ENCODE assay signal across 50 mouse cellular contexts in genomic region chr9:104029861-104030260, GRCm38 (mm10). TPM values are rescaled to one million over a fixed set of nuclear protein-coding genes. Genes with fewer than 3 reads are reported as not detected.
"Had no signal": no experiment of that assay in that cellular context is flagged by ENCODE, and none has a peak within 500 bp of the region (broad histone marks: within the 10 kb centered on the region; RNA-seq: fewer than 3 reads in every experiment).

No protein-coding gene starts in this region.

- ATAC-seq: hindbrain, embryonic 16.5 days; hindbrain, postnatal 0 days; inflammation-experienced regulatory T-cells, adult 6 months; intestine, embryonic 15.5 days; intestine, embryonic 16.5 days; intestine, postnatal 0 days had no signal

- H3K4me3 ChIP-seq: heart, embryonic 12.5 days; heart, embryonic 13.5 days; heart, embryonic 15.5 days; hindbrain, embryonic 10.5 days; hindbrain, embryonic 12.5 days; hindbrain, embryonic 13.5 days; hindbrain, embryonic 15.5 days; intestine, embryonic 15.5 days; kidney, embryonic 15.5 days; left cerebral cortex, adult 2 months had no signal

- DNase-seq: heart, postnatal 10 days; heart, postnatal 14 days; heart, postnatal 36 days; heart, postnatal 4 days; kidney, adult 11 months; kidney, adult 18-20 months; kidney, adult 2 months; kidney, adult 8-10 months; kidney, adult 9 months; kidney, postnatal 10 days; kidney, postnatal 14 days; kidney, postnatal 25 days; kidney, postnatal 36 days; kidney, postnatal 4 days; layer of hippocampus, adult 9-11 months; layer of hippocampus, postnatal 36 days had no signal

- H3K9me3 ChIP-seq: heart, embryonic 15.5 days; hindbrain, embryonic 12.5 days; hindbrain, embryonic 15.5 days; intestine, embryonic 15.5 days; kidney, embryonic 15.5 days had no signal

- H3K4me1 ChIP-seq: heart, embryonic 12.5 days; heart, embryonic 13.5 days; heart, embryonic 15.5 days; hindbrain, embryonic 10.5 days; hindbrain, embryonic 12.5 days; hindbrain, embryonic 13.5 days; hindbrain, embryonic 15.5 days; intestine, embryonic 15.5 days; kidney, embryonic 15.5 days had no signal

- H3K27me3 ChIP-seq: heart, embryonic 12.5 days; heart, embryonic 13.5 days; heart, embryonic 15.5 days; hindbrain, embryonic 12.5 days; hindbrain, embryonic 13.5 days; hindbrain, embryonic 15.5 days; intestine, embryonic 15.5 days; kidney, embryonic 15.5 days had no signal

- H3K27ac ChIP-seq: heart, embryonic 13.5 days; heart, embryonic 15.5 days; hindbrain, embryonic 10.5 days; hindbrain, embryonic 12.5 days; hindbrain, embryonic 13.5 days; hindbrain, embryonic 14.5 days; hindbrain, embryonic 15.5 days; hindbrain, postnatal 0 days; intestine, embryonic 15.5 days; kidney, embryonic 15.5 days; kidney, postnatal 0 days; left cerebral cortex, adult 2 months had no signal

RNA-seq across cellular contexts. Expression of gene Gm28305, which starts 10.6 kb away (rescaled TPM):
- total RNA-seq: heart, postnatal 10 days; heart, postnatal 14 days; heart, postnatal 25 days; heart, postnatal 36 days; heart, postnatal 4 days; hematopoietic stem cell, adult 5-6 weeks; hindbrain, postnatal 0 days; layer of hippocampus, adult 18-20 months; layer of hippocampus, adult 8-10 months; layer of hippocampus, postnatal 10 days; layer of hippocampus, postnatal 25 days; layer of hippocampus, postnatal 36 days; left cerebral cortex, adult 18-20 months; left cerebral cortex, adult 2 months; left cerebral cortex, adult 8-10 months had no signal
- polyA plus RNA-seq: heart, embryonic 11.5 days; heart, embryonic 12.5 days; heart, embryonic 13.5 days; heart, embryonic 14.5 days; heart, embryonic 15.5 days; heart, embryonic 16.5 days; heart, postnatal 0 days; hindbrain, embryonic 10.5 days; hindbrain, embryonic 11.5 days; hindbrain, embryonic 12.5 days; hindbrain, embryonic 13.5 days; hindbrain, embryonic 14.5 days; hindbrain, embryonic 15.5 days; hindbrain, embryonic 16.5 days; hindbrain, postnatal 0 days; inflammation-experienced regulatory T-cells, adult 6 months; intestine, embryonic 14.5 days; intestine, embryonic 15.5 days; intestine, embryonic 16.5 days; intestine, postnatal 0 days; kidney, adult 2 months; kidney, embryonic 14.5 days; kidney, embryonic 15.5 days; kidney, embryonic 16.5 days; kidney, postnatal 0 days; large intestine, adult 2 months had no signal
